16 mouse cellular contexts compared by ENCODE assay signal in the genomic region with DNA sequence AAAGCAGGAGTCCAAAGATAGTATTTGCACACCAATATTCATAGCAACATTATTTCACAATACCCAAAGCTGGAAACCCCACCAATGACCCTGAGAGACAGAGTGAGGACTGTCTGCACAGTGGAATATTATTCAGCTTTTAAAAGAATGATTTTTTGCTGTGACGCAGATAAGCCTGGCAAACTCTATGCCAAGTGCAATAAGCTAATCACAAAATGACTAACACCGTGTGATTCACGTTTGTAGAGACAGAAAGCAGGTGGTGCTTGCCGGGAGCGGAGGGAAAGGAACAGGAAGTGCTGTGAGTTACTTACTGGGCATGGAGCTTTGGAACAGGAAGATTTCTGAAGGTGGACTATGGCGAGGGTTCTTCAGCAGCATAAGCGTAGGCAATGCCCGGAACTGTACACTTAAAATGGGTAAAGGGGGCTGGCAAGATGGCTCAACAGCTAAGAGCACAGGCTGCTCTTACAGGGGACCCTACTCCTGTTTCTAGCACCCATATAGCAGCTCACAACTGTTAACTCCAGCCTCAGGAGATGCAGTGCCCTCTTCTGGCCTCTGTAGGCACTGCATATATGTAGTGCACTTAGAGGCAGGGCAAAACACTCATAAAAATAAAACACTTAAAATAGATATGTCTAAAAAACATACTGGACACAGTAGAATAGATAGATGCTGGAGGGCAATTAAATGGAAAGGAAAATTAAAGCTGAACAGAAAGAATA. TPM values are rescaled to one million over a fixed set of nuclear protein-coding genes. Genes with fewer than 3 reads are reported as not detected.
DNase-seq lines count a peak whose midpoint lies in the region; ATAC-seq and TF ChIP-seq lines count a peak whose summit lies in the region.
"Had no signal": no experiment of that assay in that cellular context is flagged by ENCODE, and none has a peak within 500 bp of the region (broad histone marks: within the 10 kb centered on the region; RNA-seq: fewer than 3 reads in every experiment).

No protein-coding gene starts in this region.

- no peaks in the 10 kb centered on the region for H3K27me3 ChIP-seq in liver, postnatal 0 days (ENCODE audit: insufficient read depth, low read length)
- no peaks in the 10 kb centered on the region for H3K27me3 ChIP-seq in liver, embryonic 11.5 days (replicated peaks; ENCODE audit: control insufficient read depth, insufficient read depth, low read length)
- peaks cover 26% of the 10 kb centered on the region; the same call in 1 of the 2 replicates for H3K27me3 ChIP-seq in G1E (ENCODE audit: insufficient read depth, low read length)
- H3K27me3 ChIP-seq in intestine, postnatal 0 days (replicated peaks; ENCODE audit: control insufficient read depth, insufficient read depth, low read length), result no peaks in the 10 kb centered on the region

- peaks cover 30% of the 10 kb centered on the region for H3K4me1 ChIP-seq in liver, postnatal 0 days (ENCODE audit: insufficient read depth)
- H3K4me1 ChIP-seq in liver, embryonic 11.5 days (replicated peaks; ENCODE audit: control insufficient read depth, insufficient read depth, low read length), result peaks cover 17% of the 10 kb centered on the region
- no peaks in the 10 kb centered on the region; the same call in 1 of the 2 replicates for H3K4me1 ChIP-seq in G1E (ENCODE audit: insufficient read depth, low read depth, low read length)
- H3K4me1 ChIP-seq in intestine, postnatal 0 days (replicated peaks; ENCODE audit: control insufficient read depth, insufficient read depth, low read length), result peaks cover 9% of the 10 kb centered on the region

- peak; percentile 49 for DNase-seq in adrenal gland, adult 2 months
- DNase-seq in adrenal gland, postnatal 25 days, result no peak
- DNase-seq in liver, postnatal 0 days, result no peak
- DNase-seq in liver, embryonic 11.5 days (ENCODE audit: low spot score), result no peak
- no peak for DNase-seq in G1E (ENCODE audit: low spot score)
- no peak for DNase-seq in spleen, postnatal 14 days (ENCODE audit: low spot score in 2 of 2)
- no peak for DNase-seq in frontal cortex, postnatal 14 days (ENCODE audit: low spot score in 2 of 2)
- DNase-seq: cerebellum, adult 11-12 months; gastrocnemius, postnatal 10 days; kidney, postnatal 36 days; spleen, adult 18-20 months had no signal

- H3K9ac ChIP-seq in liver, postnatal 0 days (replicated peaks), result no peak overlapping the region
- no peak overlapping the region for H3K9ac ChIP-seq in liver, embryonic 11.5 days (ENCODE audit: low read depth, low read length)
- H3K9ac ChIP-seq in intestine, postnatal 0 days (ENCODE audit: low read depth, low read length), result no peak overlapping the region
- H3K9ac ChIP-seq: hindbrain, embryonic 15.5 days had no signal

- no peaks in the 10 kb centered on the region for H3K9me3 ChIP-seq in liver, postnatal 0 days (ENCODE audit: low read length)
- no peaks in the 10 kb centered on the region for H3K9me3 ChIP-seq in liver, embryonic 11.5 days (ENCODE audit: control insufficient read depth, low read length)
- H3K9me3 ChIP-seq in G1E (replicated peaks), result no peaks in the 10 kb centered on the region
- no peaks in the 10 kb centered on the region for H3K9me3 ChIP-seq in intestine, postnatal 0 days (ENCODE audit: control insufficient read depth)
- H3K9me3 ChIP-seq: hindbrain, embryonic 15.5 days had no signal

- TF ChIP-seq CTCF in liver, postnatal 0 days (IDR thresholded peaks at IDR 0.05; ENCODE audit: low read depth), result peak; percentile 57
- peak; percentile 8; the same call in 1 of the 2 replicates for TF ChIP-seq CTCF in G1E (IDR thresholded peaks at IDR 0.05; ENCODE audit: low read depth, low read length)
- TF ChIP-seq CTCF in intestine, postnatal 0 days (IDR thresholded peaks at IDR 0.05; ENCODE audit: low read depth), result peak; percentile 69

- no peak overlapping the region for H3K27ac ChIP-seq in liver, postnatal 0 days (ENCODE audit: low read depth)
- no peak overlapping the region for H3K27ac ChIP-seq in liver, embryonic 11.5 days (ENCODE audit: low read depth, low read length)
- H3K27ac ChIP-seq in intestine, postnatal 0 days (ENCODE audit: low read depth, low read length), result peak overlapping the region; percentile 80
- H3K27ac ChIP-seq: hindbrain, embryonic 15.5 days; macrophage had no signal

- TF ChIP-seq EP300 in liver, postnatal 0 days (IDR thresholded peaks at IDR 0.05; ENCODE audit: low read depth), result no peak

- H3K4me2 ChIP-seq in liver, postnatal 0 days (ENCODE audit: low read depth, low read length), result no peak overlapping the region
- no peak overlapping the region for H3K4me2 ChIP-seq in liver, embryonic 11.5 days
- H3K4me2 ChIP-seq in intestine, postnatal 0 days (replicated peaks; ENCODE audit: low read depth), result no peak overlapping the region
- H3K4me2 ChIP-seq: hindbrain, embryonic 15.5 days had no signal

- H3K4me3 ChIP-seq in liver, postnatal 0 days (ENCODE audit: low read depth, low read length), result no peak overlapping the region
- no peak overlapping the region for H3K4me3 ChIP-seq in liver, embryonic 11.5 days (ENCODE audit: low read depth, low read length)
- H3K4me3 ChIP-seq in G1E (ENCODE audit: low read depth, low read length), result no peak overlapping the region
- no peak overlapping the region for H3K4me3 ChIP-seq in intestine, postnatal 0 days (ENCODE audit: low read depth, low read length)
- H3K4me3 ChIP-seq: erythroblast, embryonic 14.5 days; hindbrain, embryonic 15.5 days had no signal

- H3K36me3 ChIP-seq in liver, postnatal 0 days (replicated peaks; ENCODE audit: insufficient read depth, low read length), result no peaks in the 10 kb centered on the region
- H3K36me3 ChIP-seq in liver, embryonic 11.5 days (ENCODE audit: control insufficient read depth, insufficient read depth, low read length), result no peaks in the 10 kb centered on the region
- no peaks in the 10 kb centered on the region for H3K36me3 ChIP-seq in G1E (replicated peaks)
- no peaks in the 10 kb centered on the region for H3K36me3 ChIP-seq in intestine, postnatal 0 days (ENCODE audit: control insufficient read depth, insufficient read depth)
- H3K36me3 ChIP-seq: hindbrain, embryonic 15.5 days had no signal

- 91% methylated on average over 8 of the region's 8 CpGs for WGBS in liver, postnatal 0 days (ENCODE audit: insufficient replicate concordance)
- WGBS in liver, embryonic 11.5 days, result 89% methylated on average over 8 of the region's 8 CpGs
- WGBS in intestine, postnatal 0 days, result 58% methylated on average over 8 of the region's 8 CpGs

- no peak for ATAC-seq in liver, postnatal 0 days
- no peak for ATAC-seq in liver, embryonic 11.5 days (replicated peaks; ENCODE audit: low FRiP score)
- no peak for ATAC-seq in G1E (ENCODE audit: extremely low read depth, insufficient number of reproducible peaks, low FRiP score, poor library complexity, severe bottlenecking)
- peak; percentile 32 for ATAC-seq in intestine, postnatal 0 days
- ATAC-seq: activated CD4-positive, CD25-positive, alpha-beta regulatory T cell, adult 4 months had no signal

RNA-seq across cellular contexts. Expression of gene Smad3, which starts 3.7 kb away (rescaled TPM):
- total RNA-seq in adrenal gland, adult 2 months (2021), result 10 to 100 TPM; 30.4 to 33.7 TPM
- polyA plus RNA-seq in adrenal gland, adult 2 months (2012; rRNA removed), result 29.5 and 41.9 TPM in 2 replicates
- 36.2 and 46.0 TPM in 2 replicates for total RNA-seq in adrenal gland, postnatal 25 days (2021)
- polyA plus RNA-seq in liver, postnatal 0 days (2015; fragmentation: Nextera tagmentation; extraction: Ambion mirVana), result 1.9 and 2.1 TPM in 2 replicates
- polyA plus RNA-seq in liver, embryonic 11.5 days (2014; fragmentation: Nextera tagmentation; extraction: Ambion mirVana), result 7.2 and 7.3 TPM in 2 replicates
- total RNA-seq in G1E (2014; fragmentation: Nextera tagmentation) (1.2 and 2.2 TPM in 2 replicates), G1E (2017) (3.2 and 4.8 TPM in 2 replicates)
- polyA plus RNA-seq in G1E (2012), result 0.69 and 0.87 TPM in 2 replicates
- polyA plus RNA-seq in intestine, postnatal 0 days (2015; fragmentation: Nextera tagmentation; extraction: Ambion mirVana), result 5.0 and 5.7 TPM in 2 replicates

Comparison
In these comparisons a context has a peak if more than half of its experiments do, and no peak if none do; other contexts are left out.
1. CTCF ChIP-seq: peak in every context shown above with its lines; median percentile 69 in intestine, postnatal 0 days; 57 in liver, postnatal 0 days; 8 in G1E.